Mouse (Mus musculus): ENCODE measurements around the gene Krt28. TPM values are rescaled to one million over a fixed set of nuclear protein-coding genes. Genes with fewer than 3 reads are reported as not detected.

Gene Krt28
- polyA plus RNA-seq (2014; fragmentation: Nextera tagmentation; extraction: Ambion mirVana), result 0.20 TPM in 1 of 2 replicates, not detected in the other

- WGBS, result 80% methylated on average over 13 of the region's 13 CpGs
- no peak for ATAC-seq (ENCODE audit: insufficient number of reproducible peaks, insufficient read depth, low FRiP score, low read depth)
- Histone ChIP-seq H3K9ac (ENCODE audit: low read length) (no peak within 1 kb of the TSS), H3K4me2 (ENCODE audit: low read length) (no peak within 1 kb of the TSS), H3K27ac (replicated peaks in 1 of 2; ENCODE audit: control insufficient read depth in 1 of 2, insufficient read depth in 1 of 2, low read depth in 2 of 2, low read length in 2 of 2) (no peak within 1 kb of the TSS), H3K27me3 (ENCODE audit: control insufficient read depth, insufficient read depth, low read length) (peaks cover 4% of the 10 kb centered on the region; the same call in 1 of the 2 replicates), H3K36me3 (ENCODE audit: control insufficient read depth, insufficient read depth, low read length) (no peaks in the 10 kb centered on the region), H3K4me3 (ENCODE audit: control insufficient read depth in 1 of 2, insufficient read depth in 1 of 2, low read depth in 1 of 2, low read length in 2 of 2) (no peak within 1 kb of the TSS), H3K9me3 (ENCODE audit: control insufficient read depth, low read length) (no peaks in the 10 kb centered on the region), H3K4me1 (ENCODE audit: control insufficient read depth in 2 of 2, insufficient read depth in 2 of 2, low read length in 2 of 2) (no peaks in the 10 kb centered on the region)
Observed at GRCm38 (mm10) chr11:99374803-99375202, at the start of gene Krt28. TSS of gene Krt28 (minus strand) at chr11:99374903.

GRCm38 (mm10) chr11:99422159-99422558 is 47.5 kb upstream of the Krt28 start, which contains the start of gene Krt12:
TSS of gene Krt12 (minus strand) at chr11:99422259.
- WGBS, result 68% methylated on average over 10 of the region's 10 CpGs
- ATAC-seq (ENCODE audit: insufficient number of reproducible peaks, insufficient read depth, low FRiP score, low read depth), result no peak

GRCm38 (mm10) chr11:99420586-99420985 is 45.9 kb upstream of the Krt28 start:
- Histone ChIP-seq H3K36me3 (ENCODE audit: control insufficient read depth, insufficient read depth, low read length) (no peaks in the 10 kb centered on the region), H3K9ac (ENCODE audit: low read length) (no peak overlapping the region), H3K9me3 (ENCODE audit: control insufficient read depth, low read length) (no peaks in the 10 kb centered on the region), H3K4me3 (ENCODE audit: control insufficient read depth in 1 of 2, insufficient read depth in 1 of 2, low read depth in 1 of 2, low read length in 2 of 2) (no peak overlapping the region), H3K4me2 (ENCODE audit: low read length) (no peak overlapping the region), H3K27me3 (ENCODE audit: control insufficient read depth, insufficient read depth, low read length) (no peaks in the 10 kb centered on the region), H3K4me1 (ENCODE audit: control insufficient read depth in 2 of 2, insufficient read depth in 2 of 2, low read length in 2 of 2) (no peaks in the 10 kb centered on the region), H3K27ac (replicated peaks in 1 of 2; ENCODE audit: control insufficient read depth in 1 of 2, insufficient read depth in 1 of 2, low read depth in 2 of 2, low read length in 2 of 2) (no peak overlapping the region)
- WGBS, result 36% methylated on average over 10 of the region's 10 CpGs
- no peak for ATAC-seq (ENCODE audit: insufficient number of reproducible peaks, insufficient read depth, low FRiP score, low read depth)

More at GRCm38 (mm10) chr11:99422159-99422558, 47.5 kb upstream of the Krt28 start, which contains the start of gene Krt12:
- Histone ChIP-seq H3K9ac (ENCODE audit: low read length) (no peak within 1 kb of the TSS), H3K27me3 (ENCODE audit: control insufficient read depth, insufficient read depth, low read length) (no peaks in the 10 kb centered on the region), H3K4me1 (ENCODE audit: control insufficient read depth in 2 of 2, insufficient read depth in 2 of 2, low read length in 2 of 2) (no peaks in the 10 kb centered on the region), H3K27ac (replicated peaks in 1 of 2; ENCODE audit: control insufficient read depth in 1 of 2, insufficient read depth in 1 of 2, low read depth in 2 of 2, low read length in 2 of 2) (no peak within 1 kb of the TSS), H3K36me3 (ENCODE audit: control insufficient read depth, insufficient read depth, low read length) (no peaks in the 10 kb centered on the region), H3K4me2 (ENCODE audit: low read length) (no peak within 1 kb of the TSS), H3K4me3 (ENCODE audit: control insufficient read depth in 1 of 2, insufficient read depth in 1 of 2, low read depth in 1 of 2, low read length in 2 of 2) (no peak within 1 kb of the TSS), H3K9me3 (ENCODE audit: control insufficient read depth, low read length) (no peaks in the 10 kb centered on the region)

- Histone ChIP-seq H3K27ac (replicated peaks in 1 of 2; ENCODE audit: control insufficient read depth in 1 of 2, insufficient read depth in 1 of 2, low read depth in 2 of 2, low read length in 2 of 2) (no peak overlapping the region), H3K36me3 (ENCODE audit: control insufficient read depth, insufficient read depth, low read length) (no peaks in the 10 kb centered on the region), H3K4me3 (ENCODE audit: control insufficient read depth in 1 of 2, insufficient read depth in 1 of 2, low read depth in 1 of 2, low read length in 2 of 2) (no peak overlapping the region), H3K4me2 (ENCODE audit: low read length) (no peak overlapping the region), H3K4me1 (ENCODE audit: control insufficient read depth in 2 of 2, insufficient read depth in 2 of 2, low read length in 2 of 2) (no peaks in the 10 kb centered on the region), H3K9ac (ENCODE audit: low read length) (no peak overlapping the region), H3K9me3 (ENCODE audit: control insufficient read depth, low read length) (no peaks in the 10 kb centered on the region), H3K27me3 (ENCODE audit: control insufficient read depth, insufficient read depth, low read length) (no peaks in the 10 kb centered on the region)
- ATAC-seq (ENCODE audit: insufficient number of reproducible peaks, insufficient read depth, low FRiP score, low read depth), result no peak
- WGBS, result 57% methylated on average over 16 of the region's 16 CpGs
Observed at GRCm38 (mm10) chr11:99417819-99418218, 43.1 kb upstream of the Krt28 start.

DNA sequence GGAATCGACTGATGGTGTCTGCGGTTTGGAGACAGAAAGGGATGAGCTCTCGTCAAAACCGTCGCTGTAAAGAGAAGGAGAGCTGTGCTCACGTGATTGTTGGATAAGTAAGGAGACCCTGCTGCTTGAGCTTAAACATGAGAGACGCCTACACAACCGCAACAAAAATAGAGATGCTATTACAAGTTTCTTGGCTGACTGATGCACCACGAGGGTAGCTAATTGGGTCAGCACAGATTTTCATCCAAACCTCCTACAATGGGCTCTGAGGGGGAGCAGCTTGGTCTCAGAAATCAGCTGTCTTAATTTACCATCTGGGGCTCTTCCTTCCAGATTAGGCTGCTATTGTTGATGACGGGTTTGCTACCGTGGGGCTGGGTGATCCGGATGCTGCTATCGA is 42.2 kb upstream of the Krt28 start:
- H3K27ac ChIP-seq (replicated peaks in 1 of 2; ENCODE audit: control insufficient read depth in 1 of 2, insufficient read depth in 1 of 2, low read depth in 2 of 2, low read length in 2 of 2), result no peak overlapping the region
- H3K4me3 ChIP-seq (ENCODE audit: control insufficient read depth in 1 of 2, insufficient read depth in 1 of 2, low read depth in 1 of 2, low read length in 2 of 2), result no peak overlapping the region
- no peak overlapping the region for H3K9ac ChIP-seq (ENCODE audit: low read length)
- WGBS, result 74% methylated on average over 13 of the region's 13 CpGs
- no peaks in the 10 kb centered on the region for H3K4me1 ChIP-seq (ENCODE audit: control insufficient read depth in 2 of 2, insufficient read depth in 2 of 2, low read length in 2 of 2)
- H3K36me3 ChIP-seq (ENCODE audit: control insufficient read depth, insufficient read depth, low read length), result no peaks in the 10 kb centered on the region
- H3K9me3 ChIP-seq (ENCODE audit: control insufficient read depth, low read length), result no peaks in the 10 kb centered on the region
- no peaks in the 10 kb centered on the region for H3K27me3 ChIP-seq (ENCODE audit: control insufficient read depth, insufficient read depth, low read length)
- ATAC-seq (ENCODE audit: insufficient number of reproducible peaks, insufficient read depth, low FRiP score, low read depth), result no peak
- H3K4me2 ChIP-seq (ENCODE audit: low read length), result no peak overlapping the region

- Histone ChIP-seq H3K27ac (replicated peaks in 1 of 2; ENCODE audit: control insufficient read depth in 1 of 2, insufficient read depth in 1 of 2, low read depth in 2 of 2, low read length in 2 of 2) (no peak overlapping the region), H3K27me3 (ENCODE audit: control insufficient read depth, insufficient read depth, low read length) (no peaks in the 10 kb centered on the region), H3K9me3 (ENCODE audit: control insufficient read depth, low read length) (no peaks in the 10 kb centered on the region), H3K9ac (ENCODE audit: low read length) (no peak overlapping the region), H3K4me1 (ENCODE audit: control insufficient read depth in 2 of 2, insufficient read depth in 2 of 2, low read length in 2 of 2) (no peaks in the 10 kb centered on the region), H3K4me3 (ENCODE audit: control insufficient read depth in 1 of 2, insufficient read depth in 1 of 2, low read depth in 1 of 2, low read length in 2 of 2) (no peak overlapping the region), H3K36me3 (ENCODE audit: control insufficient read depth, insufficient read depth, low read length) (no peaks in the 10 kb centered on the region), H3K4me2 (ENCODE audit: low read length) (no peak overlapping the region)
- WGBS, result 87% methylated on average over 13 of the region's 13 CpGs
- ATAC-seq (ENCODE audit: insufficient number of reproducible peaks, insufficient read depth, low FRiP score, low read depth), result no peak
Observed at GRCm38 (mm10) chr11:99414463-99415147, 39.9 kb upstream of the Krt28 start.

DNA sequence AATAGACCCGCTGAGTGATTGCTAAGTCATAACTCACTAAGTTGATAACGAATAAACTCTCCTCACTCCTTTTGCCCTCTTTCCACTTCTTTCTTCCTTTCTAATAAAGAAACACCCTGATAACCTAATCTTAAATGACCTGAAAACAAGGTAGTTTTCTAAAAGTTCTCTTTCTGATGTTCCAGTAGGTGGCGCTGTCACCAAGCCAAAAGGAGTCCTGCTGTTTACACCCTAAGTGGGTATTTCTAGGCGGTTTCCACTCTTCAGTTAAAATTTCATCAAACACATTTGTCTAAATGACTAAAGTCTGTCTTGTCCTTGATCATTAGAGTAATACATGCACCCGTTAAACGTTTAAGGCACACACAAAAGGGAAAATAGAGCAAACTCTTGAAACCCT is 38.5 kb upstream of the Krt28 start:
- Histone ChIP-seq H3K36me3 (ENCODE audit: control insufficient read depth, insufficient read depth, low read length) (no peaks in the 10 kb centered on the region), H3K9me3 (ENCODE audit: control insufficient read depth, low read length) (no peaks in the 10 kb centered on the region), H3K27me3 (ENCODE audit: control insufficient read depth, insufficient read depth, low read length) (peaks cover 3% of the 10 kb centered on the region; the same call in 1 of the 2 replicates), H3K4me1 (ENCODE audit: control insufficient read depth in 2 of 2, insufficient read depth in 2 of 2, low read length in 2 of 2) (no peaks in the 10 kb centered on the region), H3K27ac (replicated peaks in 1 of 2; ENCODE audit: control insufficient read depth in 1 of 2, insufficient read depth in 1 of 2, low read depth in 2 of 2, low read length in 2 of 2) (no peak overlapping the region), H3K4me3 (ENCODE audit: control insufficient read depth in 1 of 2, insufficient read depth in 1 of 2, low read depth in 1 of 2, low read length in 2 of 2) (no peak overlapping the region), H3K4me2 (ENCODE audit: low read length) (no peak overlapping the region), H3K9ac (ENCODE audit: low read length) (no peak overlapping the region)
- 16% methylated on average over 6 of the region's 6 CpGs for WGBS
- no peak for ATAC-seq (ENCODE audit: insufficient number of reproducible peaks, insufficient read depth, low FRiP score, low read depth)

DNA sequence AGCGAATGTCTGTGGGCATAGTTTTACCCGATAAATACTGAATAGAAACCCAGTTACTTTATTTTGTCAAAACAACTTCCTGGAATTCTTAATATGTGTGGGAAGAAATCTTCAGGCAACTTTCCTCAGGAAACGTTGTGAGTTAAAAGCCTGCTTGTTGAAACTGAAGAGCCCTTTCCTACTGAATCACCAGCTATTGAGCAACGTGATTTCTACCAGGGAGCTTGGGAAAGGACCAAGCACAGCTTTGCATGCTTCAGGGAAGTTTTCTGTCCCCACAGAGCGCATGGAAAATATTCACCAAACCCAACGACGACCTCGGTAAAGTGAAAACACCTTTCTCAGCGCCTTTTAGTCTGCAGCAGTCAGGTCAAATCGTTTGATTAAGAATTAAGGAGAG is 31.5 kb upstream of the Krt28 start:
- no peaks in the 10 kb centered on the region for H3K4me1 ChIP-seq (ENCODE audit: control insufficient read depth in 2 of 2, insufficient read depth in 2 of 2, low read length in 2 of 2)
- no peak for ATAC-seq (ENCODE audit: insufficient number of reproducible peaks, insufficient read depth, low FRiP score, low read depth)
- H3K4me2 ChIP-seq (ENCODE audit: low read length), result no peak overlapping the region
- no peak overlapping the region for H3K9ac ChIP-seq (ENCODE audit: low read length)
- H3K4me3 ChIP-seq (ENCODE audit: control insufficient read depth in 1 of 2, insufficient read depth in 1 of 2, low read depth in 1 of 2, low read length in 2 of 2), result no peak overlapping the region
- peaks cover 7% of the 10 kb centered on the region; the same call in 1 of the 2 replicates for H3K27me3 ChIP-seq (ENCODE audit: control insufficient read depth, insufficient read depth, low read length)
- no peaks in the 10 kb centered on the region for H3K36me3 ChIP-seq (ENCODE audit: control insufficient read depth, insufficient read depth, low read length)
- no peak overlapping the region for H3K27ac ChIP-seq (replicated peaks in 1 of 2; ENCODE audit: control insufficient read depth in 1 of 2, insufficient read depth in 1 of 2, low read depth in 2 of 2, low read length in 2 of 2)
- H3K9me3 ChIP-seq (ENCODE audit: control insufficient read depth, low read length), result no peaks in the 10 kb centered on the region
- WGBS, result 63% methylated on average over 10 of the region's 10 CpGs
